Mouse (Mus musculus) frontal cortex, adult (tissue): ENCODE measurements around the gene Tbc1d22a.

Experiments used
- ATAC-seq: cut with Nextera tagmentation; 2 replicates; pipeline ENCODE4 v1.9.2; 2017; ENCODE audit warnings: mild to moderate bottlenecking, moderate library complexity, mixed read lengths; ENCODE audit not compliant: low TSS enrichment

Gene Tbc1d22a

GRCm38 (mm10) chr15:86334276-86334675, 120.0 kb downstream of the Tbc1d22a start:
- ATAC-seq: no peak

DNA sequence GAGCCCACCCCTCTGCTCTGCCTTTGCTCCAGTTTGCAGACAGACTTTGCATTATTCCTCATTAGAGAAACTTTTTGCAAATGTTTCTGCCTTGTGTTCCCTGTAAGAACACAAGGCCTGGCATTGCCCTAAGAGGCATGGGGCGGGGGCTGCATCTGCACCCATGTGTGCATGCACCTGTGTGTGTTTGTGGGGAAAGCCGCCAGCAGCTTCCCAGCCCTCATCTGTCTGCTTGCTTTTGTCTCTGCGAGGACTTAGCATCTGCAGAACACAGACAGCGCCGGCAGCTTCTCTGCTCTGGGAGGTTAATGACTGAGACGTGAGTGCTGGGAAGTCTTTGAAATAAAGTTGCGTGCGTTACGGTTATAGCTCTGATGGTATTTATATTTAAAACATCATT, 120.5 kb downstream of the Tbc1d22a start:
- ATAC-seq: no peak

DNA sequence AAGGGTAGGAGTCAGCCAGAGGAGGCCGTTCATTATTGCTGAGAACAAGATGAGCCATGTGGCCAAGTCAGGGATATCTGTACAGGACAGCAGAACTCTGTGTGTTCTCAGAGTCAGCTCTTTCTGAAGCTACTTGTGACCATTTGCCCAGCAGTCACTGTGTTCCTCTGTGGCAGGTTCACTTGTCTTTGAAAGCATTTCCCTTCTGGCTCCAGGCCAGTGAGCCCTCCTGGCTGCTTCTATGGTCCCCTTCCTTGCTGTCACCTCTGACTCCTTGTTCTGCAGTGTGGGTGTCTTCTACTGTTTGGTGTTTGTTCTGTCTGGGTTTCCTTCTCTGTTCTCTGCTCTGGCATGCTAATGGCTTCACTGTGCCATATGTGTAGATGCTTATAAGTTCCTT, 121.5 kb downstream of the Tbc1d22a start:
- ATAC-seq: no peak

DNA sequence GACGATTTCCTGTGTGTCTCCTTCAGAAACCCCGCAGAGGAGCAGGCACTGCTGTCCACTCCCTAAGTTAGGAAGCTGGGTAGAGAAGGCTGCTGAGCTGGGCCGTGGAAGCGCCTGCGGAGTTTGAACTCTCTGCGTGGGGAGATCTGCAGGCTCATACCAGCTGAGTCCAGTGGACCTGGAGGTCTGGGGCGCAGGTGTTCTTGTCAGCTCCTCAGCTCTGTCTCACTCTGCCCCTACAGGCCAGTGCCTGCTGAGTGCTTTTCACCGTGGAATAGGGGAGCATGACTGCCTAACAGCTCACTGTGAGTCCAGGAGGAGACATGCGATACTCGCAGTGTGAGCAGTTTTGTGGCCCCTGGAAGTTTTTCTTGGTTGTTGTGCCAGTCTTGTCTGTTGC, 123.5 kb downstream of the Tbc1d22a start:
- no peak for ATAC-seq

GRCm38 (mm10) chr15:86339736-86340135, 125.5 kb downstream of the Tbc1d22a start:
- ATAC-seq: no peak

DNA sequence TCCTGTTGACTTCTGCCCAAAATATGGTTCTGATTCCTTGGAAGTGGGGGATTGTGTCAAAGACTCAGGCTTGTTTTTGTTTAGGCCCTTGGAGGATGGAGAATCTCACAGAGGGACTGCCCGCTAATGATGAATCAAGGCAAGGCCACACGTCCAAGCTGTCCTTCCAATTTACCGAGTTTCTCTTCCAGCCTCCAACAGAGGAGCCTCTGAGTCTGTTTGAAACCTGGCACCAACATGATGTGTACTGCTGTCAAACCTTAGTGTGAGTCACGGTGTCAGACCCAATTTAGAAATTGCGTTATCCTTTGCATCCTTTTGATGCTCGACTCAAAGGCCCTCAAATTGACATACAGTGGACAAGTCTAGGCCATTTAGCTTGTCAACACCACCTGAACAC, 126.5 kb downstream of the Tbc1d22a start:
- ATAC-seq: no peak

GRCm38 (mm10) chr15:86342637-86343375, 128.5 kb downstream of the Tbc1d22a start:
- 0 out of 2 replicates have a peak, but pooled peaks have one; percentile 17 for ATAC-seq

DNA sequence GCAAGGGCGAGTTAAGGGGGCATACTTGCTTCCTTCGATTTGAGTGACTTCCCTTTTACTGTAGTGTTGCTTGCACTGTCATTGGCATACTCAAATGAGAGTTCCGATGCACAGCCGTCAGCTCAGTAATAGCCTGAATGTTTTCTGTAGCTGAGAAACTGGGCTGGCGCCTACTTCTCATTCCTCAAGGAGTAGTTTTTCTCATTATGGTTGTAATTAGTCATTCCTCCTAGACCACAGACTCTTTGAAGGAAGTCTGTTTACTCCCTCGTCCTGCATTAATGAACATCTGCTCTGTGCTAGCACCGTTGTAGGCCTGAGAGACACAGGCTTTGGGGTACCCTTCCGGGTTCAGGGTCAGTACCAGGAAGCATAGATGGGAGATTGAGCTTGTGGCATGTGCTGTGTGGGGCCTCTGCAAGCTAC, 130.7 kb downstream of the Tbc1d22a start:
- ATAC-seq: peak; percentile 76

DNA sequence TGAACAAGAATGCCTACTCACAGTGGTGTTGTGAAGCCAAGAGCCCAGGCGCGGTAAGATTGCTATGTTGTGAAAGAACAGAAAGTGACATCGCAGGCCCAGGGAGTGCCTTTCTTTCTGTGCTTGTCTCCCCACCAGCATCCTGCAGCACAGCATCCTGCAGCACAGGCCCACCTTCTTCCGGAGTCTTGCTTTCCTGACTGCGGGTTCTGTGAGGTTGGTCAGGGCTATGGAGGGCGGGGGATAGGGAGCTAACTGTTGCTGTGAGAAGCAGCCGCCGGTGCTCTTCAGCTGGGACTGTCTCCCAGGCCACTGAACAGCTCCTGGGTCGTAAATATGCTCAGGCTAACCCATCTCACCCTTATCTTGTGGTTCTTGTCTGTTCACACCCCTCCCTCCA, 131.6 kb downstream of the Tbc1d22a start:
- ATAC-seq: no peak

- ATAC-seq: no peak
These were observed 132.3 kb downstream of the Tbc1d22a start for GRCm38 (mm10) chr15:86346606-86347005.

DNA sequence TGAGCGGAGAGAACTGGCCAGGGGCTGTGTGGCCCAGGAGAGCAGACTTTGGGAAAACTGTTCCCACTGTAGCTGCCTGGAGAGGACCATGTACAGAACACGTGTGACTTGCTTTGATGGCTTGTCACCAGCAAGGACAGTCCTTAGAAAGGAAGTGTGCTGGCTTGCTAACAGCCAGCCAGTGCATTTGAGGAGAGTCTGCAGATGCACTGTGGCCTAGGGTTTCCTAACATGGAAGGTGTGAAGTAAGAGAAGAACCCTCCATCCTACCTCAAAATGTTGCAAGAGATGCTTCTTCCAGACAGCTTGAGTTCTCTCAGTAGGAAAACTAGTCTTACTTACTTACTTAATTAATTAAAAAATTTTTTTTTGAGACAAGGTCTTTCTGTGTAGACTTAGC, 140.7 kb downstream of the Tbc1d22a start:
- no peak for ATAC-seq

- no peak for ATAC-seq
These were observed 141.6 kb downstream of the Tbc1d22a start for GRCm38 (mm10) chr15:86355857-86356256.

DNA sequence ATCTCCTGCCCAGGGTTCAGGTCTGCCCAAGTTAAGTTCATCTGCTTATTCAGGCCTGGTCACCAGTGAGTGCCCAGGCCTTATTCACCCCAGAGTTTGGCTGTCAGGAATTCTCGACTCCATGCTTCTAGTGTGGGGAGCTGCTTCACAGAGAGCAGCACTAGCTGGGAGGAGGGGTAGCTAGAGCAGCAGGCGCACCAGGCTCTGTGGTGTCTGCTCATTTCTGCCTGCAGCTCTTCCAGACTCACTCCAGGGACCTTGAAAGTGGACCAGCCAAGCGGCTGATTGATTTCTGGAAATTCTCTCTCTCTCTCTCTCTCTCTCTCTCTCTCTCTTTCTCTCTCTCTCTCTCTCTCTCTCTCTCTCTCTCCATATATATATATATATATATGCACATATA, 146.1 kb downstream of the Tbc1d22a start:
- ATAC-seq: no peak

- peak; percentile 80 for ATAC-seq
These were observed 148.3 kb downstream of the Tbc1d22a start for GRCm38 (mm10) chr15:86362306-86363150.

GRCm38 (mm10) chr15:86363841-86364295, 149.6 kb downstream of the Tbc1d22a start:
- ATAC-seq: peak; percentile 75

GRCm38 (mm10) chr15:86364948-86365658, 150.8 kb downstream of the Tbc1d22a start:
- no peak for ATAC-seq

GRCm38 (mm10) chr15:86366726-86367125, 152.5 kb downstream of the Tbc1d22a start:
- no peak for ATAC-seq

GRCm38 (mm10) chr15:86367247-86367646, 153.0 kb downstream of the Tbc1d22a start:
- no peak for ATAC-seq

DNA sequence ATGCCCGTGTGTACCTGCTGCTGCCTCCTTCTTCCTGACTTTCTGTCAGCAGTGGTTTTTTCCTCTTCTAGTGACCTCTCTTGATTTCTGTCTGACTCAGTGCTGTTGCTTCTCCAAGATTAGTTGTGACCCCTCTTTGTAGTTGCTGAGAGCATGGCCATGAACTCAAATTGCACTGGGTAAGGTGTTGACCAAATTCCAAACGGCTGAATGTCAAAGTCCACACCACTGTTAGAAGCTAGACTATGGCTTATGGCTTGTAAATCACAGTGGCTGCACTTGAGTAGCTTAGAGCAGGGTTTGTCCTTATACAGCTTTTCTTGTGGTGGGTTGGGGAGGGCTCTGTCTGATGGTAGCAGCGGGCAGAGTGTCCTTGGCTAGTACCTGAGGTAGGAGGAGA, 156.6 kb downstream of the Tbc1d22a start:
- ATAC-seq: no peak

- ATAC-seq: no peak
These were observed 161.0 kb downstream of the Tbc1d22a start for GRCm38 (mm10) chr15:86375262-86375661.

DNA sequence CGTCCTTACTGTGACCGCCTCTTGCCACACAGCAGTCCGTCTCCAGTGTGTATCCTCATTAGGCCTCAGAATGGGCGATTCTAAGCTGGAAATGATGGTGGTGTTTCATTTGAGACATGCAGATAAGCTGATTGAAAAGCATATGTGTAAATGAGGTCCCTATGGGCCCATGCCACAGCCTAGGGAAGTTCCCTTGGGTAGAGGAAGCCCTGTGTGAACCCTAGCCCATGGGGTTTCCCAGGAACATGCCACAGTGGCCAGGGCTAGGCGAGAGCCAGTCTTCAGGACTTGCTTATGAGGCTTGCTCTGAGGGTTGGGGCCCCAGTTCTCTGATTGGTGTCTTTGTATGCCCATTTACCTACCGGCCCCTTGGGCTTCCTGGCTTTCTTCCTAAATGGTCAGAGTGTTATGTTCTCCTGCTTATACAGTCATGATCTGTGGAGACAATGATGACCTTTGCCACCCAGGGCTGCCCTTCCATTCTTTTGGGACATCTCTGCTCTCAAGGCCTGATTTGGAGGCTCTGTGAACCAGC, 161.7 kb downstream of the Tbc1d22a start:
- no peak for ATAC-seq

GRCm38 (mm10) chr15:86383278-86383677, 169.0 kb downstream of the Tbc1d22a start:
- no peak for ATAC-seq
